Mouse (Mus musculus): ENCODE measurements around the gene 2310061I04Rik. TPM values are rescaled to one million over a fixed set of nuclear protein-coding genes. Genes with fewer than 3 reads are reported as not detected.

The 2310061I04Rik gene
- polyA plus RNA-seq, 1 experiment: 29.0 TPM

DNA sequence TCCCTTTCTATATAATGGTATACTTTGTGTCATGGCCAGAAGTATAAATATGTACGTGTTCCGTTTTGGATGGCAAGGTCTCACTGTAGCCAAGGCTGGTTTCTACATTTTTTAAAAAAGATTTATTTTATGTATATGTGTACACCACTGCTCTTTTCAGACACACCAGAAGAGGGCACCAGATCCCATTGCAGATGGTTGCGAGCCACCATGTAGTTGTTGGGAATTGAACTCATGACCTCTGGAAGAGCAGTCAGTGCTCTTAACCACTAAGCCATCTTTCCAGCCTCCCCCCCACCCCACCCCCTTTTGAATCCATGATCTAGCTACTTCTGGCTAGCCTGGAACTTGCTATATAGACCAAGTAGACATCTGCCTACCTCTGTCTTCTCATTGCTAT lies 53.7 kb downstream of the 2310061I04Rik start:
- Histone ChIP-seq H3K4me3 (ENCODE audit: insufficient read depth, low read length) (no peak overlapping the region), H3K27ac (ENCODE audit: insufficient read depth, low read length) (no peak overlapping the region), H3K4me1 (ENCODE audit: control insufficient read depth, insufficient read depth, low read length) (peaks cover 2% of the 10 kb centered on the region; the same call in 1 of the 2 replicates)
- TF ChIP-seq CTCF (IDR thresholded peaks at IDR 0.05; ENCODE audit: borderline replicate concordance, insufficient read depth, low read length) (no peak), POLR2A (IDR thresholded peaks at IDR 0.05; ENCODE audit: low read depth, low read length) (no peak)

Other genes with a start within 250 kb of the 2310061I04Rik start
- 12.3 and 14.3 TPM in 2 replicates for gene Vars2, start 229.8 kb downstream of the 2310061I04Rik start, polyA plus RNA-seq (2011; ENCODE audit: insufficient read length, low read depth, missing spikeins)
- 28.7 and 40.5 TPM in 2 replicates for gene Gtf2h4, start 223.7 kb downstream of the 2310061I04Rik start, polyA plus RNA-seq (2011; ENCODE audit: insufficient read length, low read depth, missing spikeins)
- gene Ddr1, start 192.8 kb downstream of the 2310061I04Rik start, polyA plus RNA-seq (2011; ENCODE audit: insufficient read length, low read depth, missing spikeins): 42.9 and 46.3 TPM in 2 replicates
- 82.6 and 120 TPM in 2 replicates for gene Ier3, start 75.7 kb downstream of the 2310061I04Rik start, polyA plus RNA-seq (2011; ENCODE audit: insufficient read length, low read depth, missing spikeins)
- gene Flot1, start 74.2 kb downstream of the 2310061I04Rik start, polyA plus RNA-seq (2011; ENCODE audit: insufficient read length, low read depth, missing spikeins): 66.3 and 78.7 TPM in 2 replicates
- gene Tubb5, start 59.1 kb downstream of the 2310061I04Rik start, polyA plus RNA-seq (2011; ENCODE audit: insufficient read length, low read depth, missing spikeins): 856 and 947 TPM in 2 replicates
- 30.4 and 31.8 TPM in 2 replicates for gene Mdc1, start 55.9 kb downstream of the 2310061I04Rik start, polyA plus RNA-seq (2011; ENCODE audit: insufficient read length, low read depth, missing spikeins)
- gene Nrm, start 36.1 kb downstream of the 2310061I04Rik start, polyA plus RNA-seq (2011; ENCODE audit: insufficient read length, low read depth, missing spikeins): 9.8 and 15.5 TPM in 2 replicates
- 92.1 and 115 TPM in 2 replicates for gene Ppp1r18, start 31.8 kb downstream of the 2310061I04Rik start, polyA plus RNA-seq (2011; ENCODE audit: insufficient read length, low read depth, missing spikeins)
- 40.5 and 41.1 TPM in 2 replicates for gene Dhx16, start 17.6 kb downstream of the 2310061I04Rik start, polyA plus RNA-seq (2011; ENCODE audit: insufficient read length, low read depth, missing spikeins)
- 31.8 and 34.7 TPM in 2 replicates for gene Atat1, start 12.6 kb upstream of the 2310061I04Rik start, polyA plus RNA-seq (2011; ENCODE audit: insufficient read length, low read depth, missing spikeins)
- 86.9 and 89.8 TPM in 2 replicates for gene Mrps18b, start 19.0 kb upstream of the 2310061I04Rik start, polyA plus RNA-seq (2011; ENCODE audit: insufficient read length, low read depth, missing spikeins)
- 58.6 and 67.3 TPM in 2 replicates for gene Ppp1r10, start 19.0 kb upstream of the 2310061I04Rik start, polyA plus RNA-seq (2011; ENCODE audit: insufficient read length, low read depth, missing spikeins)
- gene Abcf1, start 72.3 kb upstream of the 2310061I04Rik start, polyA plus RNA-seq (2011; ENCODE audit: insufficient read length, low read depth, missing spikeins): 90.7 and 95.8 TPM in 2 replicates
- 40.0 and 40.9 TPM in 2 replicates for gene Gnl1, start 82.4 kb upstream of the 2310061I04Rik start, polyA plus RNA-seq (2011; ENCODE audit: insufficient read length, low read depth, missing spikeins)
- gene Prr3, start 82.8 kb upstream of the 2310061I04Rik start, polyA plus RNA-seq (2011; ENCODE audit: insufficient read length, low read depth, missing spikeins): 30.8 and 31.4 TPM in 2 replicates
- not detected in 2 replicates for gene H2-T24, start 123.1 kb upstream of the 2310061I04Rik start, polyA plus RNA-seq (2011; ENCODE audit: insufficient read length, low read depth, missing spikeins)
- 15.8 and 21.7 TPM in 2 replicates for gene H2-T23, start 135.4 kb upstream of the 2310061I04Rik start, polyA plus RNA-seq (2011; ENCODE audit: insufficient read length, low read depth, missing spikeins)
- 50.4 and 54.1 TPM in 2 replicates for gene H2-T22, start 145.3 kb upstream of the 2310061I04Rik start, polyA plus RNA-seq (2011; ENCODE audit: insufficient read length, low read depth, missing spikeins)
- not detected in 2 replicates for gene Gm6034, start 145.5 kb upstream of the 2310061I04Rik start, polyA plus RNA-seq (2011; ENCODE audit: insufficient read length, low read depth, missing spikeins)
- gene Gm11127, start 160.9 kb upstream of the 2310061I04Rik start, polyA plus RNA-seq (2011; ENCODE audit: insufficient read length, low read depth, missing spikeins): not detected in 2 replicates
- not detected in 2 replicates for gene Gm19684, start 224.2 kb upstream of the 2310061I04Rik start, polyA plus RNA-seq (2011; ENCODE audit: insufficient read length, low read depth, missing spikeins)
- gene Gm7030, start 232.0 kb upstream of the 2310061I04Rik start, polyA plus RNA-seq (2011; ENCODE audit: insufficient read length, low read depth, missing spikeins): not detected in 2 replicates